Mouse (Mus musculus) bone marrow, adult 2 months (tissue): Measurements from ENCODE around the gene Slfn9.

Experiments
- CTCF ChIP-seq: fragments of 200-500 bp; IDR thresholded peaks from 2 replicates; pipeline ENCODE4 v1.5.1; 2011; ENCODE audit warnings: low read length, control low read depth; ENCODE audit not compliant: control insufficient read depth, insufficient read depth
- POLR2A ChIP-seq: fragments of 200-500 bp; IDR thresholded peaks from 2 replicates; pipeline ENCODE4 v1.6.1; 2011; ENCODE audit warnings: low read depth, mild to moderate bottlenecking, control low read depth, low read length, borderline replicate concordance; ENCODE audit not compliant: control insufficient read depth

DNA sequence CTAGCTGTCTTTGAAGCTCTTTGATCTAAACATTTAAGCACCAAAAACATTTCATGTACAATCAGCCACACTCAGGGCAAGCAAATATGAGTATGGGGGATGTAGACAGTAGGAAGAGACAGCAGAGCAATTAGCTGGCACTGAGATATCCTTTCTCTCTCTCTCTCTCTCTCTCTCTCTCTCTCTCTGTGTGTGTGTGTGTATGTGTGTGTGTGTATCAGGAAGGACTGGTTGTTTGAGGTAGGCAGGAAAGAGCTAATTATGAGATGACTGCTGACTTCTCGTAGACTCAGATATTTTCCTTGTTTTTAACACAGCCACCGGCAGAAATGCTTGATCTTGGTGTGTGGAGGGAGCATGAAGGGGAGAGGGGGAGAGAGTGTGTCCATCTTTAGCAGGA lies 29.9 kb downstream of the Slfn9 start:
- TF ChIP-seq CTCF (no peak), POLR2A (no peak)
